Comparison of ENCODE assay signal across 16 mouse cellular contexts in the genomic region with DNA sequence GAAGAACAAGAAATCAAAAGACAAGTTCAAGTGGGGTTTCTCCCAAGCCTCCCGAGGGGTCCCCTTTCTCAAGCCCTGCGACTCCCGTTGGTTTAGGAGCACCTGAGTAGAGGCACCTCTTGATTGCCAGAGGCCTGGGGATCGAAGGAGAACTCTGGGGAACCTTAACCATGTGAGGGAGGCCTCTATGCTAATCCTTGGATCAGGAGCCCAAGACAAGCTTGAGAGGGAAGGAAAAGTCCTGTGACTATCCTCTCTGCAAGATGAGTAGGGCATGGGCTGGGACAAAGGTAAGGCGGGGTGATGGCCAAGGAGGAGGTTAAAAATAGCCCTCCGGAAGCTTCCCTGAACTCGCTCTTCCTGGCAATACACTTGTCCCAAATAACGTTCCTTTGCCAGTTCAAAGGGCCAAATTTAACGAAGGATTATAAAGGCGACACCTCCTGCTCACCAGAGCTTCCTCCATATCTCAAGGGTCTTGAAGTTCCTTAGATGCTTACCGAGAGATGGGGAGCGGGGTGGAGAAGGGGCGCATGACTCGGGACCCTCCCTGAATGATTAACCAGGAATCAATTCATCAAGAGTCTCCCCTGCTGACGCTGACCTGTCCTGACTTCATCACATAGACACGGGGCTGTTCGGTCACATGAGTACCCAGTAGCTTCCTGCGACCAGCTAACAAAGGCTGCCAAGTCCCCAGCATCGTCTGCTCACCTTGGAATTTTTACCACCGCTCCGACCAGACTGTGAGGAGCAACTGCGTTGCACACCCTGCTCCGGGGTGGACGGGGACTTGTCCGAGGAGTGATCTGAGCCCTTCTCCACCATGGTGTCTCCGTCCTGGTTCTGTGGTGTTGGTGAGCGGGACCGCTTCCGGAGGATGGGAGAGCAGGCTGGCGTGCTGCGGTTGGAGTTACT.
DNase-seq lines count a peak whose midpoint lies in the region; ATAC-seq and TF ChIP-seq lines count a peak whose summit lies in the region.
"Had no signal": no experiment of that assay in that cellular context is flagged by ENCODE, and none has a peak within 500 bp of the region (broad histone marks: within the 10 kb centered on the region; RNA-seq: fewer than 3 reads in every experiment).

No protein-coding gene starts in this region.

- H3K36me3 ChIP-seq in forebrain, embryonic 14.5 days (ENCODE audit: control insufficient read depth, insufficient read depth, low read length): peaks cover 5% of the 10 kb centered on the region; the same call in 1 of the 2 replicates
- no peaks in the 10 kb centered on the region for H3K36me3 ChIP-seq in forebrain, embryonic 11.5 days (ENCODE audit: control insufficient read depth, insufficient read depth, low read length)
- H3K36me3 ChIP-seq in intestine, embryonic 14.5 days (ENCODE audit: control insufficient read depth, insufficient read depth, low read length): no peaks in the 10 kb centered on the region
- H3K36me3 ChIP-seq in intestine, postnatal 0 days (ENCODE audit: control insufficient read depth, insufficient read depth): peaks cover 6% of the 10 kb centered on the region; the same call in 1 of the 2 replicates
- H3K36me3 ChIP-seq in hindbrain, postnatal 0 days (ENCODE audit: insufficient read depth, low read length): peaks cover 30% of the 10 kb centered on the region; the same call in 1 of the 2 replicates
- H3K36me3 ChIP-seq: heart, embryonic 12.5 days; midbrain, embryonic 15.5 days; neural tube, embryonic 12.5 days; stomach, embryonic 15.5 days had no signal

- no peaks in the 10 kb centered on the region for H3K27me3 ChIP-seq in forebrain, embryonic 14.5 days (replicated peaks; ENCODE audit: control insufficient read depth, insufficient read depth, low read length)
- H3K27me3 ChIP-seq in forebrain, embryonic 11.5 days (ENCODE audit: control insufficient read depth, insufficient read depth, low read length): no peaks in the 10 kb centered on the region
- H3K27me3 ChIP-seq in intestine, embryonic 14.5 days (replicated peaks; ENCODE audit: control insufficient read depth, insufficient read depth, low read length): no peaks in the 10 kb centered on the region
- no peaks in the 10 kb centered on the region for H3K27me3 ChIP-seq in intestine, postnatal 0 days (replicated peaks; ENCODE audit: control insufficient read depth, insufficient read depth, low read length)
- no peaks in the 10 kb centered on the region for H3K27me3 ChIP-seq in hindbrain, postnatal 0 days (ENCODE audit: insufficient read depth, low read length)
- H3K27me3 ChIP-seq: hindbrain, embryonic 15.5 days; midbrain, embryonic 15.5 days; neural tube, embryonic 12.5 days; stomach, embryonic 15.5 days had no signal

- H3K4me3 ChIP-seq in forebrain, embryonic 14.5 days (ENCODE audit: low read depth, low read length): no peak overlapping the region
- no peak overlapping the region for H3K4me3 ChIP-seq in forebrain, embryonic 11.5 days (ENCODE audit: low read depth, low read length)
- H3K4me3 ChIP-seq in intestine, embryonic 14.5 days (ENCODE audit: low read depth, low read length): no peak overlapping the region
- no peak overlapping the region for H3K4me3 ChIP-seq in intestine, postnatal 0 days (ENCODE audit: low read depth, low read length)
- no peak overlapping the region for H3K4me3 ChIP-seq in hindbrain, postnatal 0 days (ENCODE audit: low read length)
- H3K4me3 ChIP-seq: erythroblast, embryonic 14.5 days; heart, embryonic 12.5 days; hindbrain, embryonic 15.5 days; midbrain, embryonic 15.5 days; neural tube, embryonic 12.5 days; stomach, embryonic 15.5 days had no signal

- H3K9me3 ChIP-seq in forebrain, embryonic 14.5 days (replicated peaks; ENCODE audit: control insufficient read depth, low read length): no peaks in the 10 kb centered on the region
- H3K9me3 ChIP-seq in forebrain, embryonic 11.5 days (ENCODE audit: control insufficient read depth, low read length): no peaks in the 10 kb centered on the region
- H3K9me3 ChIP-seq in intestine, embryonic 14.5 days (ENCODE audit: control insufficient read depth, low read length): no peaks in the 10 kb centered on the region
- H3K9me3 ChIP-seq in intestine, postnatal 0 days (ENCODE audit: control insufficient read depth): no peaks in the 10 kb centered on the region
- H3K9me3 ChIP-seq in hindbrain, postnatal 0 days (ENCODE audit: low read length): no peaks in the 10 kb centered on the region
- H3K9me3 ChIP-seq: heart, embryonic 12.5 days; hindbrain, embryonic 15.5 days; midbrain, embryonic 15.5 days; neural tube, embryonic 12.5 days; stomach, embryonic 15.5 days had no signal

- no peak for TF ChIP-seq CTCF in intestine, postnatal 0 days (IDR thresholded peaks at IDR 0.05; ENCODE audit: low read depth)
- no peak for TF ChIP-seq CTCF in hindbrain, postnatal 0 days (IDR thresholded peaks at IDR 0.05; ENCODE audit: low read depth)

- H3K4me2 ChIP-seq in forebrain, embryonic 14.5 days (ENCODE audit: low read length): no peak overlapping the region
- no peak overlapping the region for H3K4me2 ChIP-seq in forebrain, embryonic 11.5 days (ENCODE audit: low read depth, low read length, severe bottlenecking)
- no peak overlapping the region for H3K4me2 ChIP-seq in intestine, embryonic 14.5 days (ENCODE audit: low read length)
- H3K4me2 ChIP-seq in intestine, postnatal 0 days (replicated peaks; ENCODE audit: low read depth): no peak overlapping the region
- no peak overlapping the region for H3K4me2 ChIP-seq in hindbrain, postnatal 0 days (ENCODE audit: low read depth, low read length)
- H3K4me2 ChIP-seq: heart, embryonic 12.5 days; hindbrain, embryonic 15.5 days; midbrain, embryonic 15.5 days; neural tube, embryonic 12.5 days; stomach, embryonic 15.5 days had no signal

- WGBS in forebrain, embryonic 14.5 days: 86% methylated on average over 31 of the region's 31 CpGs
- WGBS in forebrain, embryonic 11.5 days: 84% methylated on average over 31 of the region's 31 CpGs
- WGBS in intestine, embryonic 14.5 days: 76% methylated on average over 31 of the region's 31 CpGs
- WGBS in intestine, postnatal 0 days: 57% methylated on average over 31 of the region's 31 CpGs
- WGBS in hindbrain, postnatal 0 days: 74% methylated on average over 31 of the region's 31 CpGs

- H3K27ac ChIP-seq in forebrain, embryonic 14.5 days (ENCODE audit: low read depth, low read length): peak overlapping the region; percentile 6
- H3K27ac ChIP-seq in forebrain, embryonic 11.5 days (ENCODE audit: low read depth, low read length): no peak overlapping the region
- no peak overlapping the region for H3K27ac ChIP-seq in intestine, embryonic 14.5 days (ENCODE audit: low read depth)
- H3K27ac ChIP-seq in intestine, postnatal 0 days (ENCODE audit: low read depth, low read length): no peak overlapping the region
- peak overlapping the region; percentile 60; the same call in 1 of the 2 replicates for H3K27ac ChIP-seq in hindbrain, postnatal 0 days
- H3K27ac ChIP-seq: hindbrain, embryonic 15.5 days; kidney, postnatal 0 days; midbrain, embryonic 15.5 days; neural tube, embryonic 12.5 days; stomach, embryonic 15.5 days had no signal

- H3K4me1 ChIP-seq in forebrain, embryonic 14.5 days (ENCODE audit: control insufficient read depth, insufficient read depth, low read length): peaks cover 12% of the 10 kb centered on the region
- no peaks in the 10 kb centered on the region for H3K4me1 ChIP-seq in forebrain, embryonic 11.5 days (replicated peaks; ENCODE audit: control insufficient read depth, insufficient read depth, low read length)
- H3K4me1 ChIP-seq in intestine, embryonic 14.5 days (replicated peaks; ENCODE audit: control insufficient read depth, insufficient read depth, low read length): no peaks in the 10 kb centered on the region
- 0 out of 2 replicates have a peak, but pooled peaks cover 5% of the 10 kb centered on the region for H3K4me1 ChIP-seq in intestine, postnatal 0 days (replicated peaks; ENCODE audit: control insufficient read depth, insufficient read depth, low read length)
- H3K4me1 ChIP-seq in hindbrain, postnatal 0 days (ENCODE audit: insufficient read depth, low read length): peaks cover 2% of the 10 kb centered on the region; the same call in 1 of the 2 replicates
- H3K4me1 ChIP-seq: neural tube, embryonic 12.5 days; stomach, embryonic 15.5 days had no signal

- no peak for DNase-seq in forebrain, embryonic 14.5 days (ENCODE audit: low spot score)
- DNase-seq in forebrain, embryonic 11.5 days (ENCODE audit: low spot score): no peak
- DNase-seq in intestine, embryonic 14.5 days (ENCODE audit: low spot score): no peak
- DNase-seq in adipocyte (ENCODE audit: low spot score): peak; percentile 33
- DNase-seq in hindbrain, postnatal 0 days (ENCODE audit: low spot score): no peak
- no peak for DNase-seq in layer of hippocampus, adult 8-10 months (ENCODE audit: low spot score in 2 of 2)

- no peak overlapping the region for H3K9ac ChIP-seq in forebrain, embryonic 14.5 days (ENCODE audit: low read length)
- H3K9ac ChIP-seq in forebrain, embryonic 11.5 days (ENCODE audit: low read length): no peak overlapping the region
- no peak overlapping the region for H3K9ac ChIP-seq in intestine, embryonic 14.5 days (ENCODE audit: low read length)
- H3K9ac ChIP-seq in intestine, postnatal 0 days (ENCODE audit: low read depth, low read length): no peak overlapping the region
- no peak overlapping the region for H3K9ac ChIP-seq in hindbrain, postnatal 0 days (replicated peaks; ENCODE audit: low read length)
- H3K9ac ChIP-seq: heart, embryonic 12.5 days; hindbrain, embryonic 15.5 days; liver, postnatal 0 days; midbrain, embryonic 15.5 days; neural tube, embryonic 12.5 days; stomach, embryonic 15.5 days had no signal

- no peak for ATAC-seq in forebrain, embryonic 14.5 days
- ATAC-seq in forebrain, embryonic 11.5 days (replicated peaks; ENCODE audit: low FRiP score): no peak
- 0 out of 2 replicates have a peak, but pooled peaks have one; percentile 21 for ATAC-seq in intestine, embryonic 14.5 days (replicated peaks; ENCODE audit: low FRiP score, low TSS enrichment, low read depth)
- no peak for ATAC-seq in intestine, postnatal 0 days
- no peak for ATAC-seq in hindbrain, postnatal 0 days
- ATAC-seq in granulocyte monocyte progenitor cell, adult 5-6 weeks (replicated peaks; ENCODE audit: poor library complexity, severe bottlenecking): no peak
- ATAC-seq: liver, postnatal 0 days; midbrain, embryonic 15.5 days had no signal

Comparison
In these comparisons a context has a peak if more than half of its experiments do, and no peak if none do; other contexts are left out.
1. H3K27ac ChIP-seq: peak in forebrain, embryonic 14.5 days (single experiment) and hindbrain, postnatal 0 days (single experiment); none in forebrain, embryonic 11.5 days (single experiment), intestine, embryonic 14.5 days (single experiment) and intestine, postnatal 0 days (single experiment).